Mouse (Mus musculus) limb, embryonic 11.5 days (tissue): Measurements from ENCODE around the gene Lamp1. TPM values are rescaled to one million over a fixed set of nuclear protein-coding genes. Genes with fewer than 3 reads are reported as not detected.

Experiments
- ATAC-seq: fragments of 200-750 bp; cut with Nextera tagmentation; 2 replicates; pipeline ENCODE4 v1.8.0; 2017; ENCODE audit warnings: low read depth; ENCODE audit not compliant: insufficient number of reproducible peaks, low FRiP score, low TSS enrichment
- DNase-seq: peaks from one replicate; pipeline ENCODE4 v3.0.0-alpha.2; 2015; ENCODE audit warnings: low spot score
- H3K27ac ChIP-seq: fragments of 300-500 bp; sonication (generic); replicated peaks from 2 replicates; pipeline ENCODE4 v1.5.1; 2014; ENCODE audit warnings: low read depth, mild to moderate bottlenecking, low read length
- H3K27me3 ChIP-seq: fragments of 300-500 bp; sonication (generic); 2 replicates; pipeline ENCODE4 v1.6.1; 2014; ENCODE audit warnings: mild to moderate bottlenecking, low read length, mixed read lengths; ENCODE audit not compliant: control insufficient read depth, insufficient read depth
- H3K36me3 ChIP-seq: fragments of 300-500 bp; sonication (generic); 2 replicates; pipeline ENCODE4 v1.6.1; 2014; ENCODE audit warnings: mild to moderate bottlenecking, low read length, moderate library complexity, mixed read lengths; ENCODE audit not compliant: control insufficient read depth, insufficient read depth
- H3K4me1 ChIP-seq: fragments of 300-500 bp; sonication (generic); 2 replicates; pipeline ENCODE4 v1.6.1; 2014; ENCODE audit warnings: low read length, mixed read lengths; ENCODE audit not compliant: control insufficient read depth, insufficient read depth
- H3K4me2 ChIP-seq: fragments of 300-500 bp; sonication (generic); 2 replicates; pipeline ENCODE4 v1.6.1; 2014; ENCODE audit warnings: low read depth, mild to moderate bottlenecking, moderate library complexity; ENCODE audit not compliant: severe bottlenecking
- H3K4me3 ChIP-seq: fragments of 300-500 bp; sonication (generic); 2 replicates; pipeline ENCODE4 v1.5.1; 2014; ENCODE audit warnings: low read depth, low read length
- H3K9ac ChIP-seq: fragments of 300-500 bp; sonication (generic); 2 replicates; pipeline ENCODE4 v1.6.1; 2014; ENCODE audit warnings: mild to moderate bottlenecking, low read length
- H3K9me3 ChIP-seq: fragments of 300-500 bp; sonication (generic); 2 replicates; pipeline ENCODE4 v1.6.1; 2016; ENCODE audit warnings: low read length; ENCODE audit not compliant: control insufficient read depth
- WGBS: fragments of 180-500 bp; shearing (Covaris S2); extraction: QIAGEN DNeasy Blood & Tissue Kit; methylation state at CpG from one replicate; pipeline ENCODE4 v1.1.7; 2014; 5-methylcytosine and 5-hydroxymethylcytosine counted together
- polyA plus RNA-seq: library from polyadenylated mRNA; unstranded; fragments of >200 nt; fragmentation: Nextera tagmentation; extraction: Ambion mirVana; gene quantifications from 2 replicates; pipeline ENCODE4 v1.2.1, GENCODE M21; 2014

Gene Lamp1
- polyA plus RNA-seq, 1 experiment from 2014 or later: 221 TPM

- Histone ChIP-seq H3K4me3 (no peak overlapping the region), H3K36me3 (peaks cover 29% of the 10 kb centered on the region), H3K27me3 (no peaks in the 10 kb centered on the region), H3K9me3 (no peaks in the 10 kb centered on the region), H3K27ac (no peak overlapping the region), H3K9ac (no peak overlapping the region), H3K4me2 (no peak overlapping the region), H3K4me1 (no peaks in the 10 kb centered on the region)
- 89% methylated on average over 4 of the region's 4 CpGs for WGBS
- DNase-seq (no peak), ATAC-seq (no peak)
Measured at GRCm38 (mm10) chr8:13174305-13174704, 15.3 kb downstream of the Lamp1 start.

GRCm38 (mm10) chr8:13174811-13175210 is 15.8 kb downstream of the Lamp1 start:
- Histone ChIP-seq H3K27me3 (no peaks in the 10 kb centered on the region), H3K9ac (no peak overlapping the region), H3K36me3 (peaks cover 29% of the 10 kb centered on the region), H3K27ac (no peak overlapping the region), H3K4me1 (no peaks in the 10 kb centered on the region), H3K4me2 (no peak overlapping the region), H3K4me3 (no peak overlapping the region), H3K9me3 (no peaks in the 10 kb centered on the region)
- WGBS: 91% methylated on average over 4 of the region's 4 CpGs
- DNase-seq: no peak
- ATAC-seq: no peak

GRCm38 (mm10) chr8:13175650-13176049 is 16.7 kb downstream of the Lamp1 start:
- Histone ChIP-seq H3K27me3 (no peaks in the 10 kb centered on the region), H3K27ac (no peak overlapping the region), H3K4me2 (no peak overlapping the region), H3K4me1 (no peaks in the 10 kb centered on the region), H3K36me3 (peaks cover 29% of the 10 kb centered on the region), H3K9ac (no peak overlapping the region), H3K9me3 (no peaks in the 10 kb centered on the region), H3K4me3 (no peak overlapping the region)
- DNase-seq (no peak), ATAC-seq (no peak)
- 96% methylated on average over 1 of the region's 1 CpGs for WGBS

- no peak overlapping the region for H3K4me3 ChIP-seq
- no peak overlapping the region for H3K9ac ChIP-seq
- peaks cover 29% of the 10 kb centered on the region for H3K36me3 ChIP-seq
- DNase-seq (no peak), ATAC-seq (no peak)
- no peak overlapping the region for H3K27ac ChIP-seq
- H3K4me1 ChIP-seq: no peaks in the 10 kb centered on the region
- 91% methylated on average over 7 of the region's 7 CpGs for WGBS
- no peaks in the 10 kb centered on the region for H3K27me3 ChIP-seq
- H3K4me2 ChIP-seq: no peak overlapping the region
- H3K9me3 ChIP-seq: no peaks in the 10 kb centered on the region
Measured at GRCm38 (mm10) chr8:13177173-13177852, 18.4 kb downstream of the Lamp1 start.

GRCm38 (mm10) chr8:13178137-13178536 is 19.2 kb downstream of the Lamp1 start:
- Histone ChIP-seq H3K4me1 (no peaks in the 10 kb centered on the region), H3K9ac (no peak overlapping the region), H3K4me2 (no peak overlapping the region), H3K4me3 (no peak overlapping the region), H3K36me3 (peaks cover 25% of the 10 kb centered on the region), H3K27me3 (no peaks in the 10 kb centered on the region), H3K27ac (no peak overlapping the region), H3K9me3 (no peaks in the 10 kb centered on the region)
- DNase-seq (no peak), ATAC-seq (no peak)
- WGBS: 88% methylated on average over 5 of the region's 5 CpGs

GRCm38 (mm10) chr8:13179482-13179881 is 20.5 kb downstream of the Lamp1 start:
- no peaks in the 10 kb centered on the region for H3K27me3 ChIP-seq
- 78% methylated on average over 6 of the region's 6 CpGs for WGBS
- H3K4me3 ChIP-seq: no peak overlapping the region
- H3K27ac ChIP-seq: no peak overlapping the region
- ATAC-seq (no peak), DNase-seq (no peak)
- no peak overlapping the region for H3K4me2 ChIP-seq
- no peaks in the 10 kb centered on the region for H3K4me1 ChIP-seq
- peaks cover 15% of the 10 kb centered on the region for H3K36me3 ChIP-seq
- no peaks in the 10 kb centered on the region for H3K9me3 ChIP-seq
- no peak overlapping the region for H3K9ac ChIP-seq

GRCm38 (mm10) chr8:13179948-13180347 is 21.0 kb downstream of the Lamp1 start:
- H3K9ac ChIP-seq: no peak overlapping the region
- H3K36me3 ChIP-seq: peaks cover 15% of the 10 kb centered on the region
- no peaks in the 10 kb centered on the region for H3K9me3 ChIP-seq
- H3K27ac ChIP-seq: no peak overlapping the region
- H3K4me2 ChIP-seq: no peak overlapping the region
- no peaks in the 10 kb centered on the region for H3K27me3 ChIP-seq
- WGBS: 79% methylated on average over 7 of the region's 7 CpGs
- DNase-seq (no peak), ATAC-seq (no peak)
- no peak overlapping the region for H3K4me3 ChIP-seq
- no peaks in the 10 kb centered on the region for H3K4me1 ChIP-seq

GRCm38 (mm10) chr8:13180408-13180807 is 21.4 kb downstream of the Lamp1 start:
- no peaks in the 10 kb centered on the region for H3K9me3 ChIP-seq
- ATAC-seq (no peak), DNase-seq (no peak)
- H3K9ac ChIP-seq: no peak overlapping the region
- H3K4me3 ChIP-seq: no peak overlapping the region
- H3K4me1 ChIP-seq: no peaks in the 10 kb centered on the region
- 83% methylated on average over 9 of the region's 9 CpGs for WGBS
- H3K4me2 ChIP-seq: no peak overlapping the region
- H3K27ac ChIP-seq: no peak overlapping the region
- H3K27me3 ChIP-seq: no peaks in the 10 kb centered on the region
- peaks cover 13% of the 10 kb centered on the region; the same call in 1 of the 2 replicates for H3K36me3 ChIP-seq
